Mouse (Mus musculus) monocyte, adult 2 months (primary cell): ENCODE results near the gene Shc4.

ENCODE experiments used
- DNase-seq, 2 experiments: peaks; one replicate each; pipeline ENCODE4 v3.0.0; 2022; ENCODE audit warnings: low spot score in 2 of 2, low read depth in 1 of 2

Shc4 gene

GRCm38 (mm10) chr2:125644912-125645311 is 79.0 kb downstream of the Shc4 start:
- DNase-seq = no peak

GRCm38 (mm10) chr2:125637331-125637730 is 86.6 kb downstream of the Shc4 start:
- DNase-seq = no peak

GRCm38 (mm10) chr2:125630010-125630409 is 93.9 kb downstream of the Shc4 start:
- no peak for DNase-seq

GRCm38 (mm10) chr2:125628487-125628886 is 95.5 kb downstream of the Shc4 start:
- no peak for DNase-seq

GRCm38 (mm10) chr2:125626536-125626935 is 97.4 kb downstream of the Shc4 start:
- DNase-seq = no peak

- peak; percentile 92 for DNase-seq
These were observed 99.1 kb downstream of the Shc4 start, which contains the start of gene Cep152 for GRCm38 (mm10) chr2:125624837-125625351. TSS of gene Cep152 (minus strand) at chr2:125625113.

GRCm38 (mm10) chr2:125624127-125624685 is 99.7 kb downstream of the Shc4 start:
- DNase-seq = no peak

GRCm38 (mm10) chr2:125623211-125623610 is 100.7 kb downstream of the Shc4 start:
- DNase-seq = no peak

- no peak for DNase-seq
These were observed 103.6 kb downstream of the Shc4 start for GRCm38 (mm10) chr2:125620213-125620907.

- DNase-seq = no peak
These were observed 108.0 kb downstream of the Shc4 start for GRCm38 (mm10) chr2:125615858-125616424.

GRCm38 (mm10) chr2:125615440-125615839 is 108.5 kb downstream of the Shc4 start:
- DNase-seq = no peak

- DNase-seq = no peak
These were observed 117.6 kb downstream of the Shc4 start for GRCm38 (mm10) chr2:125606220-125606845.

- DNase-seq = no peak
These were observed 119.3 kb downstream of the Shc4 start for GRCm38 (mm10) chr2:125604646-125605045.

GRCm38 (mm10) chr2:125602970-125603369 is 121.0 kb downstream of the Shc4 start:
- DNase-seq = no peak

- DNase-seq = no peak
These were observed 125.0 kb downstream of the Shc4 start for GRCm38 (mm10) chr2:125598958-125599357.

- no peak for DNase-seq
These were observed 125.7 kb downstream of the Shc4 start for GRCm38 (mm10) chr2:125598251-125598650.

GRCm38 (mm10) chr2:125594786-125595185 is 129.2 kb downstream of the Shc4 start:
- no peak for DNase-seq

GRCm38 (mm10) chr2:125594072-125594471 is 129.9 kb downstream of the Shc4 start:
- DNase-seq = no peak

GRCm38 (mm10) chr2:125591895-125592294 is 132.1 kb downstream of the Shc4 start:
- no peak for DNase-seq

- no peak for DNase-seq
These were observed 134.7 kb downstream of the Shc4 start for GRCm38 (mm10) chr2:125589287-125589686.

GRCm38 (mm10) chr2:125581081-125581480 is 142.9 kb downstream of the Shc4 start:
- DNase-seq = no peak

GRCm38 (mm10) chr2:125577670-125578069 is 146.3 kb downstream of the Shc4 start:
- no peak for DNase-seq
